Mouse (Mus musculus): ENCODE measurements around the gene 1700028J19Rik.

Gene 1700028J19Rik

GRCm38 (mm10) chr7:44246055-44246983 is at the start of gene 1700028J19Rik, which contains the start of gene 2410002F23Rik:
Gene 1700028J19Rik (minus strand): TSS chr7:44246695.
Gene 2410002F23Rik (plus strand): TSS chr7:44246722.
- DNase-seq (ENCODE audit: low spot score in 2 of 2), result peak; percentile 89 to 93

- DNase-seq (ENCODE audit: low spot score in 2 of 2), result no peak
These were observed 44.9 kb upstream of the 1700028J19Rik start for GRCm38 (mm10) chr7:44291418-44291817.

- DNase-seq (ENCODE audit: low spot score in 2 of 2), result no peak
These were observed 44.5 kb upstream of the 1700028J19Rik start for GRCm38 (mm10) chr7:44290986-44291385.

- no peak for DNase-seq (ENCODE audit: low spot score in 2 of 2)
These were observed 41.3 kb upstream of the 1700028J19Rik start for GRCm38 (mm10) chr7:44287760-44288159.

- no peak for DNase-seq (ENCODE audit: low spot score in 2 of 2)
These were observed 35.1 kb upstream of the 1700028J19Rik start for GRCm38 (mm10) chr7:44281586-44281985.

- no peak for DNase-seq (ENCODE audit: low spot score in 2 of 2)
These were observed 34.5 kb upstream of the 1700028J19Rik start for GRCm38 (mm10) chr7:44280959-44281358.

GRCm38 (mm10) chr7:44277250-44277622 is 30.7 kb upstream of the 1700028J19Rik start:
- no peak for DNase-seq (ENCODE audit: low spot score in 2 of 2)

GRCm38 (mm10) chr7:44276461-44277249 is 30.2 kb upstream of the 1700028J19Rik start:
- no peak for DNase-seq (ENCODE audit: low spot score in 2 of 2)

- DNase-seq (ENCODE audit: low spot score in 2 of 2), result no peak
These were observed 29.1 kb upstream of the 1700028J19Rik start for GRCm38 (mm10) chr7:44275546-44275945.

- DNase-seq (ENCODE audit: low spot score in 2 of 2), result no peak
These were observed 27.6 kb upstream of the 1700028J19Rik start for GRCm38 (mm10) chr7:44274096-44274495.

GRCm38 (mm10) chr7:44273446-44273845 is 27.0 kb upstream of the 1700028J19Rik start:
- DNase-seq (ENCODE audit: low spot score in 2 of 2), result no peak

- no peak for DNase-seq (ENCODE audit: low spot score in 2 of 2)
These were observed 26.1 kb upstream of the 1700028J19Rik start for GRCm38 (mm10) chr7:44272546-44272945.

GRCm38 (mm10) chr7:44271309-44271708 is 24.8 kb upstream of the 1700028J19Rik start:
- no peak for DNase-seq (ENCODE audit: low spot score in 2 of 2)

GRCm38 (mm10) chr7:44269397-44269796 is 22.9 kb upstream of the 1700028J19Rik start:
- no peak for DNase-seq (ENCODE audit: low spot score in 2 of 2)

- no peak for DNase-seq (ENCODE audit: low spot score in 2 of 2)
These were observed 21.6 kb upstream of the 1700028J19Rik start for GRCm38 (mm10) chr7:44268117-44268516.

GRCm38 (mm10) chr7:44262791-44263643 is 16.5 kb upstream of the 1700028J19Rik start:
- peak; percentile 83 to 95 for DNase-seq (ENCODE audit: low spot score in 2 of 2)

GRCm38 (mm10) chr7:44261147-44261546 is 14.7 kb upstream of the 1700028J19Rik start, which contains the start of gene Gm15517:
Gene Gm15517 (plus strand): TSS chr7:44261447.
- no peak for DNase-seq (ENCODE audit: low spot score in 2 of 2)

GRCm38 (mm10) chr7:44260410-44260809 is 13.9 kb upstream of the 1700028J19Rik start:
- DNase-seq (ENCODE audit: low spot score in 2 of 2), result no peak

GRCm38 (mm10) chr7:44257278-44257677 is 10.8 kb upstream of the 1700028J19Rik start, which contains the start of gene Acp4:
Gene Acp4 (minus strand): TSS chr7:44257378.
- DNase-seq (ENCODE audit: low spot score in 2 of 2), result no peak

- DNase-seq (ENCODE audit: low spot score in 2 of 2), result no peak
These were observed 8.4 kb upstream of the 1700028J19Rik start for GRCm38 (mm10) chr7:44254930-44255329.

GRCm38 (mm10) chr7:44253023-44253616 is 6.6 kb upstream of the 1700028J19Rik start:
- no peak for DNase-seq (ENCODE audit: low spot score in 2 of 2)

Measured in thymus, postnatal 10 days (tissue).